ENCODE assay signal across 38 mouse cellular contexts in genomic region chr16:88651082-88651481, GRCm38 (mm10). TPM values are rescaled to one million over a fixed set of nuclear protein-coding genes. Genes with fewer than 3 reads are reported as not detected.
"Had no signal": no experiment of that assay in that cellular context is flagged by ENCODE, and none has a peak within 500 bp of the region (broad histone marks: within the 10 kb centered on the region; RNA-seq: fewer than 3 reads in every experiment).

No protein-coding gene starts in this region.

- H3K27ac ChIP-seq: gastrocnemius, adult 2 months; heart, embryonic 10.5 days; hindbrain, embryonic 10.5 days; hindbrain, embryonic 12.5 days; hindbrain, embryonic 14.5 days; kidney, embryonic 15.5 days; kidney, postnatal 0 days; layer of hippocampus, adult 2 months; left cerebral cortex, adult 2 months; limb, embryonic 10.5 days; limb, embryonic 12.5 days; liver, embryonic 13.5 days; liver, embryonic 15.5 days had no signal

- ATAC-seq: hindbrain, embryonic 16.5 days; inflammation-experienced regulatory T-cells, adult 6 months had no signal

- H3K27me3 ChIP-seq: heart, embryonic 12.5 days; hindbrain, embryonic 12.5 days; kidney, embryonic 15.5 days; limb, embryonic 12.5 days; liver, embryonic 13.5 days; liver, embryonic 15.5 days had no signal

- H3K4me1 ChIP-seq: heart, embryonic 10.5 days; heart, embryonic 12.5 days; hindbrain, embryonic 12.5 days; limb, embryonic 10.5 days; limb, embryonic 12.5 days; liver, embryonic 13.5 days; liver, embryonic 15.5 days had no signal

- DNase-seq: gastrocnemius, adult 2 months; gastrocnemius, postnatal 10 days; gastrocnemius, postnatal 25 days; heart, adult 18-20 months; heart, postnatal 10 days; heart, postnatal 4 days; kidney, adult 11 months; kidney, adult 2 months; kidney, adult 9 months; kidney, postnatal 14 days; liver; liver, embryonic 13.5 days had no signal

- H3K36me3 ChIP-seq: heart, embryonic 10.5 days; heart, embryonic 12.5 days; hindbrain, embryonic 10.5 days; hindbrain, embryonic 12.5 days; kidney, embryonic 15.5 days; limb, embryonic 10.5 days; limb, embryonic 12.5 days; liver, embryonic 13.5 days; liver, embryonic 15.5 days had no signal

- H3K4me2 ChIP-seq: heart, embryonic 12.5 days; hindbrain, embryonic 12.5 days; hindbrain, embryonic 14.5 days; kidney, embryonic 15.5 days; limb, embryonic 12.5 days; liver, embryonic 11.5 days; liver, embryonic 13.5 days; liver, embryonic 15.5 days had no signal

- H3K4me3 ChIP-seq: gastrocnemius, adult 2 months; heart, embryonic 10.5 days; heart, embryonic 12.5 days; hindbrain, embryonic 10.5 days; hindbrain, embryonic 12.5 days; kidney, embryonic 15.5 days; layer of hippocampus, adult 2 months; left cerebral cortex, adult 2 months; limb, embryonic 10.5 days; limb, embryonic 12.5 days; liver, embryonic 13.5 days; liver, embryonic 15.5 days had no signal

- H3K9ac ChIP-seq: heart, embryonic 12.5 days; hindbrain, embryonic 12.5 days; hindbrain, embryonic 14.5 days; kidney, embryonic 15.5 days; limb, embryonic 12.5 days; liver, embryonic 13.5 days; liver, embryonic 15.5 days had no signal

- H3K9me3 ChIP-seq: heart, embryonic 10.5 days; heart, embryonic 12.5 days; hindbrain, embryonic 10.5 days; hindbrain, embryonic 12.5 days; kidney, embryonic 15.5 days; limb, embryonic 10.5 days; limb, embryonic 12.5 days; liver, embryonic 13.5 days; liver, embryonic 15.5 days had no signal

RNA-seq across cellular contexts. Expression of gene Krtap26-1, which starts 3.5 kb away (rescaled TPM):
- total RNA-seq: gastrocnemius, adult 2 months; gastrocnemius, postnatal 10 days; gastrocnemius, postnatal 25 days; gastrocnemius, postnatal 4 days; granulocyte monocyte progenitor cell, adult 5-6 weeks; heart, adult 18-20 months; heart, adult 8-10 months; heart, postnatal 10 days; heart, postnatal 25 days; heart, postnatal 4 days; layer of hippocampus, adult 2 months; layer of hippocampus, postnatal 10 days; layer of hippocampus, postnatal 25 days; left cerebral cortex, adult 2 months; left cerebral cortex, postnatal 14 days; left cerebral cortex, postnatal 36 days had no signal
- polyA plus RNA-seq: heart, embryonic 10.5 days; heart, embryonic 12.5 days; heart, embryonic 14.5 days; heart, embryonic 16.5 days; hindbrain, embryonic 10.5 days; hindbrain, embryonic 12.5 days; hindbrain, embryonic 14.5 days; hindbrain, embryonic 16.5 days; inflammation-experienced regulatory T-cells, adult 6 months; kidney, adult 2 months; kidney, embryonic 15.5 days; kidney, postnatal 0 days; limb, embryonic 10.5 days; limb, embryonic 12.5 days; limb, embryonic 14.5 days; liver, embryonic 11.5 days; liver, embryonic 13.5 days; liver, embryonic 15.5 days had no signal

RNA-seq across cellular contexts. Expression of gene Krtap27-1, which starts 20.4 kb away (rescaled TPM):
- total RNA-seq: gastrocnemius, adult 2 months; gastrocnemius, postnatal 10 days; gastrocnemius, postnatal 25 days; gastrocnemius, postnatal 4 days; granulocyte monocyte progenitor cell, adult 5-6 weeks; heart, adult 18-20 months; heart, adult 8-10 months; heart, postnatal 10 days; heart, postnatal 25 days; heart, postnatal 4 days; layer of hippocampus, adult 2 months; layer of hippocampus, postnatal 10 days; layer of hippocampus, postnatal 25 days; left cerebral cortex, adult 2 months; left cerebral cortex, postnatal 14 days; left cerebral cortex, postnatal 36 days had no signal
- polyA plus RNA-seq: heart, embryonic 10.5 days; heart, embryonic 12.5 days; heart, embryonic 14.5 days; heart, embryonic 16.5 days; hindbrain, embryonic 10.5 days; hindbrain, embryonic 12.5 days; hindbrain, embryonic 14.5 days; hindbrain, embryonic 16.5 days; inflammation-experienced regulatory T-cells, adult 6 months; kidney, adult 2 months; kidney, embryonic 15.5 days; kidney, postnatal 0 days; limb, embryonic 10.5 days; limb, embryonic 12.5 days; limb, embryonic 14.5 days; liver, embryonic 11.5 days; liver, embryonic 13.5 days; liver, embryonic 15.5 days had no signal

RNA-seq across cellular contexts. Expression of gene 2310079G19Rik, which starts 23.6 kb away (rescaled TPM):
- total RNA-seq: gastrocnemius, adult 2 months; gastrocnemius, postnatal 25 days; gastrocnemius, postnatal 4 days; granulocyte monocyte progenitor cell, adult 5-6 weeks; heart, adult 18-20 months; heart, adult 8-10 months; heart, postnatal 10 days; heart, postnatal 25 days; heart, postnatal 4 days; layer of hippocampus, adult 2 months; layer of hippocampus, postnatal 10 days; layer of hippocampus, postnatal 25 days; left cerebral cortex, adult 2 months; left cerebral cortex, postnatal 14 days; left cerebral cortex, postnatal 36 days had no signal
- polyA plus RNA-seq: heart, embryonic 10.5 days; heart, embryonic 12.5 days; heart, embryonic 14.5 days; heart, embryonic 16.5 days; hindbrain, embryonic 10.5 days; hindbrain, embryonic 12.5 days; hindbrain, embryonic 14.5 days; hindbrain, embryonic 16.5 days; inflammation-experienced regulatory T-cells, adult 6 months; kidney, adult 2 months; kidney, embryonic 15.5 days; kidney, postnatal 0 days; limb, embryonic 10.5 days; limb, embryonic 12.5 days; limb, embryonic 14.5 days; liver, embryonic 11.5 days; liver, embryonic 13.5 days; liver, embryonic 15.5 days had no signal

RNA-seq across cellular contexts. Expression of gene Krtap24-1, which starts 39.0 kb away (rescaled TPM):
- total RNA-seq: gastrocnemius, adult 2 months; gastrocnemius, postnatal 10 days; gastrocnemius, postnatal 25 days; gastrocnemius, postnatal 4 days; granulocyte monocyte progenitor cell, adult 5-6 weeks; heart, adult 18-20 months; heart, adult 8-10 months; heart, postnatal 10 days; heart, postnatal 25 days; heart, postnatal 4 days; layer of hippocampus, adult 2 months; layer of hippocampus, postnatal 10 days; layer of hippocampus, postnatal 25 days; left cerebral cortex, adult 2 months; left cerebral cortex, postnatal 14 days; left cerebral cortex, postnatal 36 days had no signal
- polyA plus RNA-seq: heart, embryonic 10.5 days; heart, embryonic 12.5 days; heart, embryonic 14.5 days; heart, embryonic 16.5 days; hindbrain, embryonic 10.5 days; hindbrain, embryonic 12.5 days; hindbrain, embryonic 14.5 days; hindbrain, embryonic 16.5 days; inflammation-experienced regulatory T-cells, adult 6 months; kidney, adult 2 months; kidney, embryonic 15.5 days; kidney, postnatal 0 days; limb, embryonic 10.5 days; limb, embryonic 12.5 days; limb, embryonic 14.5 days; liver, embryonic 11.5 days; liver, embryonic 13.5 days; liver, embryonic 15.5 days had no signal

RNA-seq across cellular contexts. Expression of gene 2310061N02Rik, which starts 56.7 kb away (rescaled TPM):
- total RNA-seq: gastrocnemius, adult 2 months; gastrocnemius, postnatal 10 days; gastrocnemius, postnatal 25 days; gastrocnemius, postnatal 4 days; granulocyte monocyte progenitor cell, adult 5-6 weeks; heart, adult 18-20 months; heart, adult 8-10 months; heart, postnatal 10 days; heart, postnatal 25 days; heart, postnatal 4 days; layer of hippocampus, adult 2 months; layer of hippocampus, postnatal 10 days; layer of hippocampus, postnatal 25 days; left cerebral cortex, adult 2 months; left cerebral cortex, postnatal 14 days; left cerebral cortex, postnatal 36 days had no signal
- polyA plus RNA-seq: heart, embryonic 10.5 days; heart, embryonic 12.5 days; heart, embryonic 14.5 days; heart, embryonic 16.5 days; hindbrain, embryonic 10.5 days; hindbrain, embryonic 12.5 days; hindbrain, embryonic 14.5 days; hindbrain, embryonic 16.5 days; inflammation-experienced regulatory T-cells, adult 6 months; kidney, adult 2 months; kidney, embryonic 15.5 days; kidney, postnatal 0 days; limb, embryonic 10.5 days; limb, embryonic 12.5 days; limb, embryonic 14.5 days; liver, embryonic 11.5 days; liver, embryonic 13.5 days; liver, embryonic 15.5 days had no signal
